Mouse (Mus musculus) heart, embryonic 10.5 days (tissue): ENCODE measurements around the gene Gm10972. TPM values are rescaled to one million over a fixed set of nuclear protein-coding genes. Genes with fewer than 3 reads are reported as not detected.
"Not testable (repeated sequence)": the region's sequence is repeated elsewhere in the genome, so short reads cannot be mapped to it uniquely, and the experiment has no call there.

Experiments used
- DNase-seq: peaks from one replicate; pipeline ENCODE4 v3.0.0-alpha.2; 2017; ENCODE audit warnings: low spot score
- H3K27ac ChIP-seq: fragments of 300-500 bp; sonication (generic); 2 replicates; pipeline ENCODE4 v1.5.1; 2016; ENCODE audit warnings: mild to moderate bottlenecking
- H3K27me3 ChIP-seq: fragments of 300-500 bp; sonication (generic); 2 replicates; pipeline ENCODE4 v1.6.1; 2016; ENCODE audit warnings: mild to moderate bottlenecking; ENCODE audit not compliant: poor library complexity, insufficient read depth, severe bottlenecking
- H3K36me3 ChIP-seq: fragments of 300-500 bp; sonication (generic); 2 replicates; pipeline ENCODE4 v1.6.1; 2016; ENCODE audit warnings: mild to moderate bottlenecking, moderate library complexity
- H3K4me1 ChIP-seq: fragments of 300-500 bp; sonication (generic); 2 replicates; pipeline ENCODE4 v1.6.1; 2016; ENCODE audit warnings: mild to moderate bottlenecking
- H3K4me3 ChIP-seq: fragments of 300-500 bp; sonication (generic); 2 replicates; pipeline ENCODE4 v1.5.1; 2016; ENCODE audit warnings: mild to moderate bottlenecking, moderate library complexity
- H3K9me3 ChIP-seq: fragments of 300-500 bp; sonication (generic); 2 replicates; pipeline ENCODE4 v1.6.1; 2016; ENCODE audit warnings: mild to moderate bottlenecking, moderate library complexity
- WGBS: fragments of 180-500 bp; shearing (Covaris S2); methylation state at CpG from one replicate; pipeline ENCODE4 v1.1.7; 2016; 5-methylcytosine and 5-hydroxymethylcytosine counted together
- polyA plus RNA-seq: library from polyadenylated mRNA; unstranded; fragments of >200 nt; fragmentation: Nextera tagmentation; extraction: Ambion mirVana; gene quantifications from 2 replicates; pipeline ENCODE4 v1.2.1, GENCODE M21; 2016

Gene Gm10972
- polyA plus RNA-seq, 1 experiment from 2014 or later: not detected

- Histone ChIP-seq H3K27me3 (no peaks in the 10 kb centered on the region), H3K36me3 (peaks cover 18% of the 10 kb centered on the region; the same call in 1 of the 2 replicates), H3K4me3 (no peak overlapping the region), H3K4me1 (peaks cover 40% of the 10 kb centered on the region), H3K27ac (peak overlapping the region; percentile 71), H3K9me3 (no peaks in the 10 kb centered on the region)
- DNase-seq: peak; percentile 83
- 73% methylated on average over 10 of the region's 10 CpGs for WGBS
Observed at GRCm38 (mm10) chr3:94622550-94622949, 20.4 kb upstream of the Gm10972 start.

DNA sequence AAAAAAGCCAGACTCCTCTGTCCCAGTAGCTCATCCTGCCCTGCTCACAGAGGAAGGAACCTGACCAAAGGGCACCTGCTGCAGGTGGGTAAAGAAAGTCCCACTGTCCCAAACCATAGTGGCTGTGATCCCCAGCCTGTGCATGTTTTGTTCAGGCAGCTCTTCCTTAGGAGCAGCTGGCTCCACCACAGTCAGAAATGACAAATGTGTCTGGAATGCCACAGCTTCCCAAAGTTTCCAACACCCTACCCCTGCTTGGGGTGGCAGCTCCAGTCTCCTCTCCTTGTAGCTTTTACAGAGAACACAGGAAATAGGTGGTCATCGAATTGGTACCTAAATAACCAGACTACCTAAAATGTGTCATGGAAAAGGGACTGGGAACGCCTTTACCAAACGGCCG, 18.6 kb upstream of the Gm10972 start:
- H3K4me3 ChIP-seq: no peak overlapping the region
- 85% methylated on average over 4 of the region's 4 CpGs for WGBS
- DNase-seq: no peak
- peaks cover 38% of the 10 kb centered on the region for H3K4me1 ChIP-seq
- H3K27ac ChIP-seq: no peak overlapping the region
- peaks cover 22% of the 10 kb centered on the region; the same call in 1 of the 2 replicates for H3K36me3 ChIP-seq
- no peaks in the 10 kb centered on the region for H3K9me3 ChIP-seq
- H3K27me3 ChIP-seq: no peaks in the 10 kb centered on the region

- Histone ChIP-seq H3K9me3 (no peaks in the 10 kb centered on the region), H3K36me3 (peaks cover 4% of the 10 kb centered on the region; the same call in 1 of the 2 replicates), H3K4me3 (no peak overlapping the region), H3K27ac (no peak overlapping the region), H3K4me1 (peaks cover 9% of the 10 kb centered on the region), H3K27me3 (no peaks in the 10 kb centered on the region)
- 87% methylated on average over 5 of the region's 5 CpGs for WGBS
- no peak for DNase-seq
Observed at GRCm38 (mm10) chr3:94628712-94629111, 14.2 kb upstream of the Gm10972 start.

- no peaks in the 10 kb centered on the region for H3K27me3 ChIP-seq
- no peaks in the 10 kb centered on the region for H3K9me3 ChIP-seq
- H3K27ac ChIP-seq: no peak overlapping the region
- H3K36me3 ChIP-seq: peaks cover 4% of the 10 kb centered on the region; the same call in 1 of the 2 replicates
- WGBS: 76% methylated on average over 3 of the region's 3 CpGs
- DNase-seq: no peak
- no peaks in the 10 kb centered on the region for H3K4me1 ChIP-seq
- H3K4me3 ChIP-seq: no peak overlapping the region
Observed at GRCm38 (mm10) chr3:94629876-94630275, 13.0 kb upstream of the Gm10972 start.

- 21% methylated on average over 6 of the region's 6 CpGs for WGBS
- peaks cover 25% of the 10 kb centered on the region for H3K4me1 ChIP-seq
- H3K27ac ChIP-seq: peak overlapping the region; percentile 75
- H3K27me3 ChIP-seq: no peaks in the 10 kb centered on the region
- H3K4me3 ChIP-seq: peak overlapping the region; percentile 4; the same call in 1 of the 2 replicates
- no peaks in the 10 kb centered on the region for H3K36me3 ChIP-seq
- H3K9me3 ChIP-seq: no peaks in the 10 kb centered on the region
- peak; percentile 88 for DNase-seq
Observed at GRCm38 (mm10) chr3:94648755-94649590, 6.1 kb downstream of the Gm10972 start.

- Histone ChIP-seq H3K27ac (peak overlapping the region; percentile 75), H3K4me3 (no peak overlapping the region), H3K36me3 (no peaks in the 10 kb centered on the region), H3K4me1 (peaks cover 25% of the 10 kb centered on the region), H3K9me3 (no peaks in the 10 kb centered on the region), H3K27me3 (no peaks in the 10 kb centered on the region)
- WGBS: 91% methylated on average over 7 of the region's 7 CpGs
- DNase-seq: no peak
Observed at GRCm38 (mm10) chr3:94650409-94650808, 7.5 kb downstream of the Gm10972 start.

DNA sequence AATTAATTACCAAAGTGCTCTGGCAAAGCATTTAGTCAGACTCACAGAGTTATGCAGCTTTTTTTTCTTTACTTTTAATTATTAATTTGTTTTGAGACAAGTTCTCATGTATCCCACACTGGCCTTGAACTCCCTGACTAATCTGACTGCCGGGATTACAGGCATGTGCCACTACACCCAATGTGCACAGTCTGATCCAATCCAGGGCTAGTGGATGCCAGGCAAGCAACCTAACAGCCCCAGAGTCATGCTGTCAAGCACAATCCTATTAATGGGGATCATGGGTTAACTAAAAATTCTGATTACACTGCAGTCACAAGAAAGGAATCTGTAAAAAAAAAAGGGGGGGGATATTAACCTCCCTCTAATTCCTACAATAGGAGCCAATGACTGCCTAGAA, 11.1 kb downstream of the Gm10972 start:
- not testable (repeated sequence) for H3K36me3 ChIP-seq, H3K4me3 ChIP-seq, H3K27me3 ChIP-seq, DNase-seq, H3K27ac ChIP-seq, H3K9me3 ChIP-seq
- peaks cover 22% of the 10 kb centered on the region for H3K4me1 ChIP-seq
- 76% methylated on average over 1 of the region's 1 CpGs for WGBS

- Histone ChIP-seq H3K4me3 (peak overlapping the region; percentile 60), H3K27ac (0 out of 2 replicates have a peak overlapping the region, but pooled peaks have one; percentile 42)
- not testable (repeated sequence) for H3K9me3 ChIP-seq, H3K4me1 ChIP-seq, H3K27me3 ChIP-seq, H3K36me3 ChIP-seq
- DNase-seq: peak; percentile 73
- 3% methylated on average over 27 of the region's 47 CpGs for WGBS
Observed at GRCm38 (mm10) chr3:94657852-94658739, 15.2 kb downstream of the Gm10972 start.

DNA sequence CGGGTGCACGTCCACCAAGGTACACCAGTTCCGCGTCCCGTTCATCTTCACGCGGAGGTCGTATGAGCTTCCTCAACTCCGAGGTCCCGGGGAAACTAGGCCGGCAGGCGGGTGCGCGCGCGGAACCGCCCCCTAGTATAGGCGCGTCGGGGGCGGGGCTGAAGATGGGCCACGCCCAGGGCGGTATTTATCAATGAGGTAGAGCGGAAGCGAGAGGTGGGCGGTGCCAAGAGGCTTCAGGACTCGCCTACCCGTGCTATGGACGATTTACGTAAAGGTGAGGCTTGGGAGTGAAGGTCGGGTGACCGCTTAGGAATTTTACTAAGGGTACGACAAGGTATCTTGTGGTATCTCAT, 15.8 kb downstream of the Gm10972 start, which contains the start of gene Tuft1:
TSS of gene Tuft1 (minus strand) at position 133 of the 356 bp plus-strand sequence.
- Histone ChIP-seq H3K4me3 (peak within 1 kb of the TSS; percentile 60), H3K27ac (peak within 1 kb of the TSS; percentile 59; the same call in 1 of the 2 replicates)
- not testable (repeated sequence) for H3K9me3 ChIP-seq, H3K27me3 ChIP-seq, H3K36me3 ChIP-seq, H3K4me1 ChIP-seq, DNase-seq
- WGBS: 0% methylated on average over 24 of the region's 33 CpGs

DNA sequence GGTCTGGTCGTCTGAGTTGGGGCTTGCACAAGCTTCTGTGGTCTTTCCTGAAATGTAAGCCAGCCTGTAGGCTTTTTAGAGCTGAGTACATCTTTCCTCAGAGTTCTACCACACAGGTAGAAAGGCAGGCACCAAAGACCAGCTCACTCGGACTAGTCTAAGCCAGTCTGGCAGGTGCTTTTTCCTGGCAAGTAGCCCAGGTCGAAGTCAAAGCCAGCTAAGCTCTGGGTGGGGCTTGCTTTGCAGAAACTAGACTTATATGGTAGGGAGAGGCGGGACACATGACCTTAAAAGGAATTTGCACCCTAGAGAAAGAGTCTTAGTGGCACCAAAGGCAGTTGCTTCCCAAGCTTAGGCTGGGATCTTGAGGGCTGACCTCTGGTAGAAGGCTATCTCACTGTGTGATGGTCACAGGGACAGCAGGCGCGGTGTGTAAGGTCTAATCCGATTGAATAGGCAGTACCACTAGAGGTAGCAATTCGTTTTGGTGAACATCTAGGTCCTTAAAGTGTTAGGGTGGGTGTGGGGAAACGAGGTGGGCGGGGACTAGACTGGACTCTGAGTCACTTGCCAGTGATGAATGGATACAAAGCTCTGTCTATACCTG, 16.3 kb downstream of the Gm10972 start:
- H3K4me3 ChIP-seq: peak overlapping the region; percentile 29

DNA sequence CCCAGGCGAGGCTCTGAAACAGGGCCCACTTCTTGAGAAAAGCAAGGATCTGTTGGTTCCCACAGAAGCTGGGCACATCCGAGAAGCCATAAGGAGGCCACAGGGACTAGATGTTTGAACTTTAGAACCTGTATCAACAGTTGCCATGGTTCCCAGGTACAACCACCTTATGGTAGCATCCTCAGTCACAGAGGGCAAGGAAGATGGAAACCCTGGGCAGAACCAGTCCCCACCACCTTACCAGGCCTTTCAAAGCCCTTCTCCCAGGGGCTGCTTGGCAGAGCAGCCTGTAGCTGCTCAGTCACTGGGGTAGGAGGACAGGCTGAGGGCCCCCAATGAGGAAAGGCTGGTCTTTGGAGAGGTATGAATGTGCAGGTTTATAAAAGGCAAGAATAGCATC, 17.9 kb downstream of the Gm10972 start:
- DNase-seq: peak; percentile 58
- H3K27me3 ChIP-seq, H3K36me3 ChIP-seq, H3K4me1 ChIP-seq, H3K27ac ChIP-seq, H3K4me3 ChIP-seq, H3K9me3 ChIP-seq: not testable (repeated sequence)
- WGBS: 83% methylated on average over 2 of the region's 2 CpGs

More for the DNA sequence above, 16.3 kb downstream of the Gm10972 start:
- 26% methylated on average over 8 of the region's 10 CpGs for WGBS
- H3K9me3 ChIP-seq, H3K36me3 ChIP-seq, H3K4me1 ChIP-seq, H3K27me3 ChIP-seq: not testable (repeated sequence)
- H3K27ac ChIP-seq: peak overlapping the region; percentile 59; the same call in 1 of the 2 replicates
- DNase-seq: peak; percentile 79

- WGBS: 41% methylated on average over 5 of the region's 5 CpGs
- not testable (repeated sequence) for H3K27ac ChIP-seq
- peak; percentile 54 for DNase-seq
Observed at GRCm38 (mm10) chr3:94665060-94665802, 22.3 kb downstream of the Gm10972 start.

More at GRCm38 (mm10) chr3:94665060-94665802, 22.3 kb downstream of the Gm10972 start:
- not testable (repeated sequence) for H3K4me3 ChIP-seq, H3K9me3 ChIP-seq, H3K27me3 ChIP-seq, H3K36me3 ChIP-seq, H3K4me1 ChIP-seq
